Mouse (Mus musculus): ENCODE measurements at regions not wholly inside any gene's neighbourhood (a gene's known extent, or its start where the extent isn't known, plus 50 kb on each side); places are given as distances from the start of the nearest gene placed in this dataset.

DNA sequence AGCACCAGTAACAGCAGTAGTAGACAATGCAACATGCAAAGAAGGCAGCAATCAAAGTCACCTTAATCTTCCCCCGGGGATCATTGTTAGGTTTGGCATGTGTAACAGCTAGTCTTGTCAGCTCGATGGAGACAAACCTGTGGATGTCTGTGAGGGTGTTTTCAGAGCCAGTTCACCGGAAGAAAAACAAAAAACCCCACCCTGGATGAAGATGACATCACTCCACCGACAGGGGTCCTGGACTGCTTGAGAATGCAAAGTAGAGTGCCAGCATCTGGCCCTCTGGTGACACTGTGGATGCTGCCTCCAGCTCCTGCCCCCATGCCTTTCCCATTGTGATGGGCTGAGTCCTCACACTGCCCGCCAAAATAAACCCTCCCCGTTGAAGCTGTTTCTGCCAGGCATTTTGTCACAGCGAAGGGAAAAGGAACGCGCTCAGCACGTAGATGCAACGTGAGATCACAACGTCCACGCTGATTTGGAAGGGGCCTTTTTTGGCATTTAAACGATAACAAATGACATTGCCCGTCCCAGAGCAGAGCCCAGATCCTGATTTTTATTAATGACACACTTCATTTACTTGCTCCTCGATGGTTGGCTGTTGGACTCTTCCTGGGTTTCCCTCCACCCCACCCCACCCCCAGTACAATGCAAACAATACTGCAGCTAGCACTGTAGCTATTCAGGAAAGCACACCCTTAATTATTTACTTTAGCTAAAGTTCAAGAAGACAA is 101.7 kb downstream of the Mis18a start:
- TF ChIP-seq CTCF (IDR thresholded peaks at IDR 0.05; ENCODE audit: control insufficient read depth, insufficient read depth, insufficient replicate concordance, low read depth, low read length), result no peak
- no peak for TF ChIP-seq POLR2A (IDR thresholded peaks at IDR 0.05; ENCODE audit: control insufficient read depth, low read depth, low read length)
